Mouse (Mus musculus) stomach, embryonic 16.5 days (tissue): Measurements from ENCODE around the gene Srpx. TPM values are rescaled to one million over a fixed set of nuclear protein-coding genes. Genes with fewer than 3 reads are reported as not detected.

Experiments used
- ATAC-seq: fragments of 200-750 bp; cut with Nextera tagmentation; 2 replicates; pipeline ENCODE4 v1.8.0; 2017; ENCODE audit warnings: moderate number of reproducible peaks, moderate TSS enrichment; ENCODE audit not compliant: insufficient read depth, low FRiP score
- H3K27ac ChIP-seq: fragments of 300-500 bp; sonication (generic); 2 replicates; pipeline ENCODE4 v1.5.1; 2014; ENCODE audit warnings: low read length
- H3K27me3 ChIP-seq: fragments of 300-500 bp; sonication (generic); 2 replicates; pipeline ENCODE4 v1.6.1; 2014; ENCODE audit warnings: low read length, control low read depth, mixed read lengths; ENCODE audit not compliant: control insufficient read depth, insufficient read depth
- H3K36me3 ChIP-seq: fragments of 300-500 bp; sonication (generic); 2 replicates; pipeline ENCODE4 v1.6.1; 2014; ENCODE audit warnings: low read length; ENCODE audit not compliant: control insufficient read depth, insufficient read depth
- H3K4me1 ChIP-seq: fragments of 300-500 bp; sonication (generic); 2 replicates; pipeline ENCODE4 v1.6.1; 2014; ENCODE audit warnings: low read length, control low read depth, mixed read lengths; ENCODE audit not compliant: control insufficient read depth, insufficient read depth
- H3K4me2 ChIP-seq: fragments of 300-500 bp; sonication (generic); 2 replicates; pipeline ENCODE4 v1.6.1; 2014; ENCODE audit warnings: low read depth, low read length, mixed read lengths
- H3K4me3 ChIP-seq: fragments of 300-500 bp; sonication (generic); replicated peaks from 2 replicates; pipeline ENCODE4 v1.5.1; 2014; ENCODE audit warnings: mild to moderate bottlenecking, low read length
- H3K9ac ChIP-seq: fragments of 300-500 bp; sonication (generic); 2 replicates; pipeline ENCODE4 v1.6.1; 2014; ENCODE audit warnings: low read length
- H3K9me3 ChIP-seq: fragments of 300-500 bp; sonication (generic); replicated peaks from 2 replicates; pipeline ENCODE4 v1.6.1; 2016; ENCODE audit warnings: low read length, control low read depth; ENCODE audit not compliant: control insufficient read depth
- WGBS: fragments of 180-500 bp; shearing (Covaris S2); extraction: QIAGEN DNeasy Blood & Tissue Kit; methylation state at CpG from one replicate; pipeline ENCODE4 v1.1.7; 2014; 5-methylcytosine and 5-hydroxymethylcytosine counted together
- polyA plus RNA-seq: library from polyadenylated mRNA; unstranded; fragments of >200 nt; fragmentation: Nextera tagmentation; extraction: Ambion mirVana; gene quantifications from 2 replicates; pipeline ENCODE4 v1.2.1, GENCODE M21; 2015

Gene Srpx
- polyA plus RNA-seq, 1 experiment from 2014 or later: 30.0 TPM

DNA sequence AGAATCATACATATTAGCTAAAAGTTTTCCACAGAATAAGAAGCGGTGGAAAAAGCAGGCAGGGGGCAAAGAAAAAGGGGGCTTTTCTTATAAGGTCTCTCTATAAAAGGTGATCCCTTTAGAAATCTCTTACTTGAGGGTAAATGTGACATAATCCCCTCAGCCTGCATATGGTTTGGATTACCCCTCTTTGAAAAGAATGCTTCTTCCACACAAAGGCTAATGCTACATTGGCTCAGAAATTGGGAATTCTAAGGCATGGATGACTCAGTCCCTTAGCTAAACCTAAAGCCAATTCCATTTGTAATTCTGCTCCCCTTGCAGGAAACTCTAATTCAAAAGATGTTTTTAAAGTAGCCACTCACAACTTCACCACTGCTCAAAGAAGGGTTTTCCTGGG, 37.5 kb downstream of the Srpx start:
- no peak for ATAC-seq

GRCm38 (mm10) chrX:10073966-10074365, 43.5 kb downstream of the Srpx start:
- Histone ChIP-seq H3K9ac (no peak overlapping the region), H3K4me3 (no peak overlapping the region), H3K27me3 (no peaks in the 10 kb centered on the region; the same call in 1 of the 2 replicates), H3K9me3 (no peaks in the 10 kb centered on the region), H3K27ac (no peak overlapping the region), H3K4me2 (no peak overlapping the region), H3K4me1 (no peaks in the 10 kb centered on the region), H3K36me3 (no peaks in the 10 kb centered on the region)
- ATAC-seq: no peak
- WGBS: 56% methylated on average over 3 of the region's 3 CpGs

More for the DNA sequence above, 37.5 kb downstream of the Srpx start:
- Histone ChIP-seq H3K9me3 (no peaks in the 10 kb centered on the region), H3K4me2 (no peak overlapping the region), H3K36me3 (no peaks in the 10 kb centered on the region), H3K27ac (no peak overlapping the region), H3K4me1 (no peaks in the 10 kb centered on the region), H3K27me3 (no peaks in the 10 kb centered on the region), H3K4me3 (no peak overlapping the region), H3K9ac (no peak overlapping the region)
- 74% methylated on average over 1 of the region's 1 CpGs for WGBS

DNA sequence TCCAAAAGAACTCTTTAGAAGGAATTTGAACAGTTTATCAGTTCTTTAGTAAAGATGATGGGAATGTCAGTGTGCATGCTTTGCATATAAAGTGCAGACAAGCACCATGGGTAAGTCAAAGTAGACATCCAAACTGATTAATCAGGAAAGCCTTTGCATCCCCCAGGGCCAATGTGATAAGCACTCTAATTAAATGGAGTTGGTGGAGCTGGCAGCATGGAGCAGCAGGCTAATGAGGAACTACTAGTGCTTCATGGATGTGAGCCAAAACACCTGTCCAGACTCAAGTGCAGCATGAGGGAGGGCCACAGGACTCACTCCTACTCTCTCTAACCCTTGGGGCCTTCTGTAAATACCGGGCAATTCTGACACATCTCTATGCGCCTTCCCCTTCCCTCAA, 46.0 kb downstream of the Srpx start:
- no peak for ATAC-seq
- H3K9me3 ChIP-seq: no peaks in the 10 kb centered on the region
- H3K4me3 ChIP-seq: no peak overlapping the region
- WGBS: 68% methylated on average over 2 of the region's 2 CpGs
- no peaks in the 10 kb centered on the region for H3K4me1 ChIP-seq
- no peak overlapping the region for H3K4me2 ChIP-seq
- H3K27ac ChIP-seq: no peak overlapping the region
- no peaks in the 10 kb centered on the region; the same call in 1 of the 2 replicates for H3K27me3 ChIP-seq
- H3K9ac ChIP-seq: no peak overlapping the region
- H3K36me3 ChIP-seq: no peaks in the 10 kb centered on the region

- WGBS: 23% methylated on average over 6 of the region's 6 CpGs
Observed at GRCm38 (mm10) chrX:10070689-10071088, 46.8 kb downstream of the Srpx start.

DNA sequence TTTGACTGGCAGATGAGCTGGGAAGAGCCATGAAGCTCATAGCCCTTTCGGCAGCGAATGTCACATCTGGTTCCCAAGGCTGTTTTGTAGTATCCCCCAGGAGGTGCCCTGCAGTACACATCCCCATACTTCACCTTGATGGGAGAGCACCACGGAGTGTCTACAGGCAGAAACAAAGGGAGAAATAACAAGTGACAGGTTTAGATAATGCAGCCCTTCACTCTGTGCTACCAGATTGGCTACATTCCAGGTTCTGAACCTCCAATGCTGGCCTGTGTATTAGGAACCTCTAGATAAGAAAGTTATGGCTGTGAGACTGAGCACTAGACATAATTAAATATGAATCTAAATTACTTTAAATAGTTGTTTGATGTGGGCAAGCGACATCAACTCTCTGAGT, 48.1 kb downstream of the Srpx start:
- H3K27me3 ChIP-seq: no peaks in the 10 kb centered on the region
- H3K4me1 ChIP-seq: no peaks in the 10 kb centered on the region
- H3K4me2 ChIP-seq: no peak overlapping the region
- H3K9ac ChIP-seq: no peak overlapping the region
- 70% methylated on average over 4 of the region's 4 CpGs for WGBS
- no peak overlapping the region for H3K4me3 ChIP-seq
- H3K27ac ChIP-seq: no peak overlapping the region
- no peak for ATAC-seq
- H3K9me3 ChIP-seq: no peaks in the 10 kb centered on the region
- H3K36me3 ChIP-seq: no peaks in the 10 kb centered on the region

More at GRCm38 (mm10) chrX:10070689-10071088, 46.8 kb downstream of the Srpx start:
- no peak overlapping the region for H3K9ac ChIP-seq
- H3K4me1 ChIP-seq: no peaks in the 10 kb centered on the region
- no peaks in the 10 kb centered on the region for H3K36me3 ChIP-seq
- H3K9me3 ChIP-seq: no peaks in the 10 kb centered on the region
- H3K27ac ChIP-seq: no peak overlapping the region
- no peak overlapping the region for H3K4me2 ChIP-seq
- H3K27me3 ChIP-seq: no peaks in the 10 kb centered on the region; the same call in 1 of the 2 replicates
- H3K4me3 ChIP-seq: no peak overlapping the region
- ATAC-seq: no peak

DNA sequence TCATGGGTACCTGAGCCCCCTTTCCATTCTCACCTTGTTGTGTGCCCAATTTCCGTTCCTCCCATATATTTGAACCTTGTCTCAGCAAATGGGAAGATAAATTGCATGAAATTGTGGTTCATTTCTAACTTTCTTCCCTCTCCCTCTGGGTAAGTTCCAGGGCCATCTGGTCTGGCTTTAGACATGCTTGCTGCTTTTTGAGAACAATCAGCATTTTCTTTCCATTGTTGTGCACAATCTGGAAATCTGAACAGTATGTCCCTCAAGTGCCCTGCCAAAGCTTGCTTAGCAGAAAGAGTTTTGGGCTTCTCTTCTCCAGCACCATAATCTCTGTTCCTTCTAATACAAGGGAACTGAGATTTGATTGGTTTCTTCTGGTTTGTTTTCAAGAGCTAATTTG, 53.7 kb downstream of the Srpx start:
- ATAC-seq: no peak
- H3K9ac ChIP-seq: no peak overlapping the region
- H3K9me3 ChIP-seq: no peaks in the 10 kb centered on the region
- no peak overlapping the region for H3K4me2 ChIP-seq
- no peak overlapping the region for H3K4me3 ChIP-seq
- 68% methylated on average over 1 of the region's 1 CpGs for WGBS
- H3K27ac ChIP-seq: no peak overlapping the region
- H3K36me3 ChIP-seq: no peaks in the 10 kb centered on the region
- H3K27me3 ChIP-seq: no peaks in the 10 kb centered on the region
- no peaks in the 10 kb centered on the region for H3K4me1 ChIP-seq

DNA sequence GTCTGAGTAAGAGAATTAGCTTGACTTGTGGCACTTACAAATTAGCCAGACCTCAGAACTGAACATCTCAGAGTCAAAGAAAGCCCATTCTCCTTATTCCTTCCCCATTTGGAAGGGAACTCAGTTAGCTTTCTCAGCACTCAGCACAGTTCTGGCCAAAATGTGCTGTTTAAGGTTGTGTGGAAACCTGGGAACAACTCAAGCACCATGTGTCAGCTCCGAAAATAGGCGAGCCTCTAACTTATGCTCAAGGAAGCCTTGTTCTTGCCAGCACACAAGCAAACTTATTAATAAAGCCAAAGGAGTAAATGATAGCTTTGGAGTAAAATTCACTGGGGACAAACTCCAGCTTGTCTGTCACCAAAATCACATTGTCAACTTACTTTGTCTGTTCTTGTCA, 54.1 kb downstream of the Srpx start:
- Histone ChIP-seq H3K27ac (no peak overlapping the region), H3K36me3 (no peaks in the 10 kb centered on the region), H3K4me3 (no peak overlapping the region), H3K9me3 (no peaks in the 10 kb centered on the region), H3K4me1 (no peaks in the 10 kb centered on the region), H3K4me2 (no peak overlapping the region), H3K27me3 (no peaks in the 10 kb centered on the region), H3K9ac (no peak overlapping the region)
- ATAC-seq: no peak
- WGBS: 83% methylated on average over 2 of the region's 2 CpGs

DNA sequence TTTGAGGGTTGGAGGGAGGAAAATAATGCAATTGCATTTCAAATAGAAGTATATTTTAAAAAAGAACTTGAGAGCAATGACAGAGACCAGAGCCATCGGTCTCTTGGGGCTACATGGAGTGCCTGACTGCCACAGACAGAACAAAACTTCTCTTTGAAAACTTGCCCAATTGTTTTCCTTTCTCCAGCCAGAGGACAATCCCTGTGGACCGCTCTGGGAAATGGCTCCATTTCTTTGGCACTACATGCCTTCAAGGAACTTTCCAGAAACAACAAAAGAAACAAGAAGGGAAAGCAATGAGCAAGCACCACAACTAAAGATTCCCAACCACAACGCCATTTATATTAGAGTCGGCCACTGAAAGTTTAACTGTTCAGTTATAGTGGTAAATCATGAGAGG, 55.3 kb downstream of the Srpx start:
- no peaks in the 10 kb centered on the region for H3K9me3 ChIP-seq
- no peak overlapping the region for H3K27ac ChIP-seq
- no peaks in the 10 kb centered on the region for H3K36me3 ChIP-seq
- H3K27me3 ChIP-seq: no peaks in the 10 kb centered on the region
- no peak overlapping the region for H3K9ac ChIP-seq
- ATAC-seq: no peak
- no peaks in the 10 kb centered on the region for H3K4me1 ChIP-seq
- H3K4me3 ChIP-seq: no peak overlapping the region
- no peak overlapping the region for H3K4me2 ChIP-seq
- 84% methylated on average over 4 of the region's 4 CpGs for WGBS

GRCm38 (mm10) chrX:10034666-10035065, 82.8 kb downstream of the Srpx start:
- Histone ChIP-seq H3K4me2 (no peak overlapping the region), H3K27ac (no peak overlapping the region), H3K4me3 (no peak overlapping the region), H3K9ac (no peak overlapping the region), H3K36me3 (no peaks in the 10 kb centered on the region), H3K4me1 (no peaks in the 10 kb centered on the region), H3K9me3 (no peaks in the 10 kb centered on the region), H3K27me3 (no peaks in the 10 kb centered on the region)
- no peak for ATAC-seq

DNA sequence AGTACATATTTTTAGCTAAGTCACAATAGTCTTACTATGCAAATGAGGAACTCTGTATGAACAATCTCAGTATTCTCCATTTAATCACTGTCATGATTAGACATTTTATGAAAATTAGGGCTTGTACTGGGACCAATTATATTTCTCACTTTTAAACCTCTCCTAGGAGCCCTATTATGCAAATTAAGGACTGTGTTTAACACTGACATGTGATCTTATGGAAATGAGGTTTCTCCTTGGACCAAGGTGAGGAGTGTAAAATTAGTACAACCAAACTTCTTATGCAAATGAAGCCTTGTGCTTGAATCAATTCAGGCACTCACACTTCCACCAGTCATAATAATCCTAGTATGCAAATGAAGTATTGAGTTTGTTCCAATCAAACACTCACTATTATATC, 107.3 kb downstream of the Srpx start:
- ATAC-seq: no peak
- H3K4me1 ChIP-seq: no peaks in the 10 kb centered on the region
- no peak overlapping the region for H3K9ac ChIP-seq
- H3K9me3 ChIP-seq: no peaks in the 10 kb centered on the region
- no peak overlapping the region for H3K4me2 ChIP-seq
- H3K36me3 ChIP-seq: no peaks in the 10 kb centered on the region
- H3K27ac ChIP-seq: no peak overlapping the region
- H3K4me3 ChIP-seq: no peak overlapping the region
- no peaks in the 10 kb centered on the region for H3K27me3 ChIP-seq
